Mouse (Mus musculus) myocyte (in vitro differentiated cells): ENCODE results near the gene Ndufb3.
"Not testable (repeated sequence)": the region's sequence is repeated elsewhere in the genome, so short reads cannot be mapped to it uniquely, and the experiment has no call there.

Experiments used
- E2F4 ChIP-seq: IDR thresholded peaks from one replicate; pipeline ENCODE4 v1.6.1; 2011; ENCODE audit warnings: mild to moderate bottlenecking, control low read depth, moderate library complexity; ENCODE audit not compliant: insufficient read depth
- MAX ChIP-seq: IDR thresholded peaks from one replicate; pipeline ENCODE4 v1.6.1; 2011; ENCODE audit warnings: low read depth, mild to moderate bottlenecking, control low read depth
- MYOD1 ChIP-seq, 3 experiments: IDR thresholded peaks; one replicate each; pipeline ENCODE4 v1.6.1; 2011; ENCODE audit warnings: control low read depth in 2 of 3, low read depth in 2 of 3, mild to moderate bottlenecking in 2 of 3, moderate library complexity in 1 of 3; ENCODE audit not compliant: insufficient read length in 2 of 3, control insufficient read depth in 1 of 3
- MYOG ChIP-seq, 3 experiments: IDR thresholded peaks; one replicate each; pipeline ENCODE4 v1.6.1; 2011; ENCODE audit warnings: control low read depth in 2 of 3, low read depth in 2 of 3, mild to moderate bottlenecking in 2 of 3; ENCODE audit not compliant: insufficient read length in 2 of 3, control insufficient read depth in 1 of 3, insufficient read depth in 1 of 3
- POLR2A ChIP-seq: IDR thresholded peaks from one replicate; pipeline ENCODE4 v1.6.1; 2011; ENCODE audit warnings: low read depth, mild to moderate bottlenecking, control low read depth, moderate library complexity; ENCODE audit not compliant: insufficient read length
- POLR2AphosphoS2 ChIP-seq: IDR thresholded peaks from one replicate; pipeline ENCODE4 v1.6.1; 2011; ENCODE audit warnings: low read depth, control low read depth; ENCODE audit not compliant: insufficient read length
- TCF12 ChIP-seq: IDR thresholded peaks from one replicate; pipeline ENCODE4 v1.6.1; 2011; ENCODE audit warnings: mild to moderate bottlenecking, control low read depth; ENCODE audit not compliant: poor library complexity, insufficient read depth, severe bottlenecking
- USF1 ChIP-seq: IDR thresholded peaks from one replicate; pipeline ENCODE4 v1.6.1; 2011; ENCODE audit warnings: low read depth, mild to moderate bottlenecking, control low read depth, moderate library complexity

GRCm38 (mm10) chr1:58560370-58560769, 25.8 kb upstream of the Ndufb3 start:
- TF ChIP-seq TCF12; POLR2A; E2F4; USF1; MAX; MYOG (IDR thresholded peaks at IDR 0.05; ENCODE audit: control insufficient read depth in 1 of 3, insufficient read depth in 1 of 3, insufficient read length in 2 of 3, low read depth in 2 of 3); POLR2AphosphoS2; MYOD1 (IDR thresholded peaks at IDR 0.05; ENCODE audit: control insufficient read depth in 1 of 3, insufficient read length in 2 of 3, low read depth in 2 of 3): not testable (repeated sequence)
